Mouse (Mus musculus) monocyte, adult 2 months (primary cell): Measurements from ENCODE around the gene Rgs7bp.

Experiments used
- DNase-seq, 2 experiments: peaks; one replicate each; pipeline ENCODE4 v3.0.0; 2022; ENCODE audit warnings: low spot score in 2 of 2, low read depth in 1 of 2

Gene Rgs7bp

DNA sequence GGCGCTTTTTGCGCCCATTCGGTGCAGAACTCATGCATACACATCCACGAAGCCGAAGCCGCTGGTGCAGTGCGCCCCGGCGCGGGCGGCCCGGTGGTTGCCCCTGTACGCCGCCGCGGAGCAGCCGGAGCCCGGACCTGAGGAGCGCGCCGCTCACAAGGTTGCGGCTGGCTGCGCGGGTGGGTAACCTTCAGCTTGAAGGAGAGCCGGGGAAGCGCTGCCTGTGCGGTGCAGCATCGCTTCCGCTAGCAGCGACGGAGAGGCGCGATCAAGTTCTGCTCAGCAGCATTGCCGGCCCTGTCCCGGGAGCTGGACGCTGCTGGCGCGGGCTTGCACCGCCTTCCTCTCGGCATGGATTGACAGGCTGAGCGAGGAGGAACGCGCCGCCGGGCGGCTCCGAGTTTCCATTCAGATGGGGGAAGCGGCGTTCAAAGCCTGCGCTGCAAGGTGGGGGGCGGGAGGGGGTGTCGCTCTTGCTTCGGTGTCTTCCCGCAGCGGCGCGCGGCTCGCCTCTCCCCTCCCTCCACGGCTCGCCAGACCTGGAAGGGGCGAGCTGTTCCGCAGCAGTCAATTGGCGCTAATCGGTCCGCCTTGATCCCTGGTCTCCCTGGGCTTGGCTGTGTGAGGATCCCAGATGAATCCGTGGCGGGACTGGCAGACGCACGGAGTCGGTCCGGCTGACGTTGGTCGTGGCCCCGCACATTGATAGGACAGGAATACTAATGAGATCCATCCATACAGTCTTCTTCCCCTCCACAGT, at the start of gene Rgs7bp:
Rgs7bp (minus strand) TSS at position 750 of the 760 bp plus-strand sequence.
- peak in 1 of 2 experiments; percentile 7 for DNase-seq

DNA sequence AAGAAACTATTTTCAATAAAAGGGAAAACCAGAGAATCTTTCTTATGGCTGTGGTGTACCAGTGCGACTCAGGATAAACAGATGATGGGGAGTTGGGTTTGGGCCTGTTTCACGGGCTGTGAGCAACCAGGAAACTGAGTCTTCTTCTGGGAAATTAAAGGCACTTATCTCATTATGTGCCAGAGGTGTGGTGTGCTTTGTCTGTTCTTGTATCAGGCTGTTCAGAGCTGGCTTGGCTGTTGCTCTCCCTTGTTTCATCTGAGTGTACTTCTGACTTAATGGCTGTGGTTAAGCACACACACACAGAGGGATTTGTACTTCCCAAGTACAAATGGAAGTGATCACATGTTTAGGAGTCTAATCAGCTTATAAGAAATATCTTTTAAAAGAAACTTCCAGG, 49.7 kb upstream of the Rgs7bp start:
- DNase-seq = no peak

DNA sequence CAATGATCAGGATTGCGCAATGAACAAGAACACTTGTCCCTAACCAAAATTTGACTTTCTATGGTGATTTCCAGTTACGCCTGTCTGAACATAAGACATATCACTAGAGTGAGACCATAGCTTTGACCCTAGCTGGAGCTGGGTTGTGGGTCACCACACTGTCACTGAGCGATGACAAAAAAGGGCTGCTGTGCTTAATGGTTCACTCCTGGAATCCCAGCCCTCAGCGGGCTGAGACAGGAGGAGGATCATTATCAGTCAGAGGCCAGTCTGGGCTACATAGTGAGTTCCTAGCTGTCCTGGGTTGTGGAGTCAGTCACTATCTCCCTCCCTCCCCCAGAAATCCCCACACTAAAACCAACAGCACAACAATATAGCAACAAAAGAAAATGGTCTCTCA, 46.0 kb upstream of the Rgs7bp start:
- no peak for DNase-seq

DNA sequence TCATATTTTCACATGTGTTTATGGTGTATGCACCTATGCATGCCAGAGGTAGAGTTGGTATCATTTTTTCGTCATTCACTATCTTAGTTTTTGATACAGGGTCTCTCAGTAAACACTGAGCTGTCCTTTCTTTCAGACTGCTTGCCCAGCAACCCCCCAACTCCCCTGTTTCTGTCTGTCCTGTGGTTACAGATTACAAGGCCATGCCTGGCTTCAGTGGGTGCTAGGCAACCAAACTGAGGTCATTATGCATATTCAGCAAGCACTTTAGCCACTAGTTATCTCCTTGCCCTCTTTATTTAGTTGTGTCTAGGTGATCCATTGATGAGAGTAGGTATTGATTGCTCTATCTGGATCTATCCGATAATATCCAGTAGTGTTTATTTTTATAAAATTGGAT, 41.6 kb upstream of the Rgs7bp start:
- DNase-seq = no peak

DNA sequence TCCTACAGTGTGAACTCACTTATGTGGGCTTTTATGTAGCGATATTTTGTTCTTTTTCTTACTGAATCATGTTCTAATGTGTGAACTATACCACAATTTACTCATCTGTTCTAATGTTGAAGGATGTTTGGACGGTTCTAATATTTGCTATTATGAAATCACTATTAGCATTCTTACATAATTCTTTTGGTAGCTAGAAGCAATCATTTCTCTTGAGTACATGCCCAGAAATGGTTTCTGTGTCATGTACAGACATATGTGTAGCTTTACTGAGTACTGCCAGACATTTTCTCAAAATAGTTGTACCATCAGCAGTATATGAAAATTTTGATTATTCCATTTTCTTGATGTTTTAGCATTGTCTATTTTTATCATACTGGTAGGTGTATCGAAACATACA, 34.5 kb upstream of the Rgs7bp start:
- DNase-seq = no peak

DNA sequence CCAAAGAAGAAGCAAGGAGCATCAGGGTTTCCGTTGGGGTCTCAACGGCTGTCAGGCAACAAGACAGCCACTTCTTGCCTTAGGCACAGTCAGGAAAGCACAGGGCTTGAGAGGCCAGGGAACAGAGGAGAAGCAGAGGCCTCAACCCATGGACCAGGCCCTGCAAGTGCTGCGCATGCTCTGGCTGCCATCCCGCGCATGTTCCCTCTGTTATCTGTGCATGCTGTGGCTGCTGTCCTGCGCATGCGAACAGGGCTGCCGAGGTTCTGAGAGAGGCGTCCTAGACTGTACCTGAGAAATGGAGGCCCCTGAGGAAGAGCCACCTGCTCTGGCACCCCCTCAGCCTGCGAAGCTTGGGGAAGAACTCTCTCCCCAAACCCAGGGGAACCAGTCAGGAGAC, 27.1 kb upstream of the Rgs7bp start, which contains the start of gene 4933425L06Rik:
4933425L06Rik (plus strand) TSS at position 261 of the 400 bp plus-strand sequence.
- DNase-seq = no peak

DNA sequence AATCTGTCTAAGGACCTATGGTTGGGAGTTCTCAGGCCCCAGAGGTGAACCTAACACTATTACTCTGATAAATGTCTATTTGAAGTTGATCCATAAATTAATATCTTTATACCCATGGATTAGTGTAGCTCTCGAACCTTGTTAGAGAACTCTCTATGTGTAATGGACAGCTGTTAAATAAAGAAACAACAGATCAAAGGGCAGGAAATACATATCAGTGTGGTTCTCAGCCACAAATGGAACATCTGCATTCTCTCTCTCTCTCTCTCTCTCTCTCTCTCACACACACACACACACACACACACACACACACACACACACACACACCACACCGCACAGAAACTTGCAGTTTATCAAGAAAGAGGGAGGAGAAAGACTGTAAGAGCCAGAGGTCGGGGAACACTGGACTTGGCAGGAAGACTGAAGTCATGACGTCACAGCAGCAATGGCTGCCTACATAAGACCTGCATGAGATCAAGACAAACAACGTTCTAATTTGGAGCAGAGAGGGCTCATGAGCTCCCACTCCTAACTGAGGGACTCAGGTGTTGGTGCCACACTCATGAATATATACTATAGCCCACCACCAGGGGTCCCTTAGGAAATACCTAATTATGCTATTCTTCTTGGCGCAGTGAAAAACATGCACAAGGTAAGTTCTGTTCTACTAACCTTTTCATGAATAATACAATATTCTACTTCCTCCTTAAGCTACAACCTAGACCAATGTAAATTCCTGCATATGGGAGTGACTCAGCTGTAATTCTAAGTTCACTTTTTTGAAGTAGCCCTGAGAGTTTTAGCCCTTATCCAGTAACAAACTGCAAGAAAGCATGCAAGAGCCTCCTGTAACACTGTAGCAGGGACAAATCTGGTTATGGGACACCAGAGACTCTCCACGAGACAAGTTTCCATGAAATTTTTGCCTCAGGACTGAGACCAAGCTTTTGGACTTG, 12.4 kb upstream of the Rgs7bp start:
- DNase-seq = no peak

DNA sequence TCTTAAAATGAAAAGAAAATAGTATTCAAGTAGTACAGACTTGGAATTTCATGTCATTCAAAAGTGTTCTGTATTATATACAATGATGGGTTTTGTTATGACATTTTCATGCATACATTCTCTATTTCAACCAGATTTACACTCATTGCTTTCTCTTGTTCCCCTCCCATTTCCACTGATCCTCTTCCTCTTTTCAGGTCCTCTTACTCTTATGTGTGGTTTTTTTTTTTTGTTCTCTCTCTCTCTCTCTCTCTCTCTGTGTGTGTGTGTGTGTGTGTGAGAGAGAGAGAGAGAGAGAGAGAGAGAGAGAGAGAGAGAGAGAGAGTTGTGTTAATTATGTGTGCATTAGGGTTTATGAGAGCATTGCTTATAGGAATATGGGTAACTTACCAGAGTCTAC, 11.4 kb upstream of the Rgs7bp start:
- no peak for DNase-seq

DNA sequence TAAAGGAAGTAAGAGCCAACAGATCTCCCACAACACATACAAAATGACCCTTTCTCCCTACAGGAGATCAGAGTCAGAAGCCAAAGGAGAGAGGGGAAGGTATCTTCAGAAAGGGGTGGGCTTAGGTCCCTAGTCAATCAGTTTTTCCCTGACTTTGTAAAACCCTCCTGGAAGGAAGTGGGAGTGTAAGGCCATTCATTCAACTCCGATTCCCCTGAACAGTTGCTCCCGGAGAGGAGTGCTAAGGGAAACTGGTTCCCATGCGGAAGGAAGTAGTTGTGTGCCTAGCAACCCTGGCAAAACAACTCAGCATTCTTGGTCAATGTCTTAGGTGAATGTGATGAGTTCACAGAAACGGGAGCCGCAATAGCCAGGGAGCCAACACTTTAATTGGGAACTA, 644 bp upstream of the Rgs7bp start:
- DNase-seq = no peak

DNA sequence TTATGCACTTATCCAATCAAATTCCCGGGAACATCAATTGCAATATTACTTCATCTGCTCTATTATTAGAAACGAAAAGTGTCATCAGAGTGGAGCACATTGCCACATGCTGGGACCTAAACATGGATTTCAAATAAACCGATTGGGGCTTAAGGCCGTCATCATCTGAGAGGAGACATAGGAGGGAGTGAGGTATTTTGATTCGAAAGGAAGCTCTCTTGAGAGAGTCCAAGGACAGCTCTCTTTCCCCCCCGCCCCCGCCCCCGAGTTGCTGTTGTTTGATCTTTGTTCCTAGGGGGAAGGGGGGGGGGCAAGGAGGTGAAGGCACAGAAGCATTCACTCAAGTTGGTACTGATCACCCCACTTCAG, 195 bp upstream of the Rgs7bp start:
- DNase-seq = no peak

DNA sequence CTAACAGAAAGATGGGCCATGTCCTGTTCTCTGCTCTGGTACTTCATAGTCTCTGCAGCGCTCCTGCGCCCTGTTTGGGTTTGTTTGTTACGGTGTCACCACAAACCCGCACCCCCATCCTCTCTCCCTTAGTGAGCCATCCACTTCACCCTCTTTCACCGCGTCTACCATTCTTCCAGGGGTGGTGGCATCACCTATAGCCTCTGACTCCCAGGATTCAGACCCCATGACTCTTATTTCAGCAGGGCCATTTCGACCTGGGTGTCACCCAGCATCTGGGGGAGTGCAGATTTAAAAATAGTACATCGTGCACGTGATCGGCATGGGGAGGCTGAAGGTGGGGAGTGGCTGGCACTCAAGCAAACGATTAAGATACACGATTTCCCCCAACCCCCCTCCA, 1.1 kb downstream of the Rgs7bp start:
- no peak for DNase-seq

DNA sequence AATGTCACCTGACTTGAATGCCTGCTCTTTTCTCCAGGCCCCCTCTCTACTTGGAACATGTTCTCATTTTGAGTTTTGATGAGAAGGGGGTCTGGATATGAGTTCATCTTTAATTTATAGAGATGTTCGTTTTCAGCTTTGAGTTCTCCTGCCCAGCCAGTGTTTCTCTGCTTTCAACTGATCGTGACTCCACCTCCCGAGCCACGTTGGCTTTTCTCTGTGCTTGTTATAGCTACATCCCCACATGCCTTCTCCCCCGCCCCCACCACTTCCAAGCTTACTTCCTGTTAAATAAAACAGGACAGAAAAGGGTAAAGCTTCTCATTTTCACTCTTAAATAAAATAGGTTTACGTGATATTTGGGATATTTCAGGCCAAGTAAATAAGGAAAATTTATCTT, 3.3 kb downstream of the Rgs7bp start:
- no peak for DNase-seq

DNA sequence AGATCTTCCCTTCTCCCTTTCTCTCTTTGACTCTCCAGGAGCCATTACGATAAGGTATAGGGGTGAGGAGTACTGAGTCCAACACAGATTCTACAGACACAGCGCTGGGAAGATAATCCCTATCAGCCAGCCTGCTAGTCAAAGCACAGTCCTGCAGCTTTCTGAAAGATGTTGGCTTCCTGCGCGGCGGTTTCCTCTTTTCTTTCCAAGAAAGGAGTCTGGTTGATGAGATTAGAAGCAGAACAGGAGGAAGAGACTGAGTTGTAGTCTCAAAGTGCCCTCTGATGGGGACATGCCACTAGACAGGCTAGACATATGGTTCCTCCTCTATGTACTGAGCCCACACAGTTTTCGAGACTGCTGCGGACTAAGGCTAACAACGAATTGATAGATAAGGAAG, 6.1 kb downstream of the Rgs7bp start:
- DNase-seq = no peak

DNA sequence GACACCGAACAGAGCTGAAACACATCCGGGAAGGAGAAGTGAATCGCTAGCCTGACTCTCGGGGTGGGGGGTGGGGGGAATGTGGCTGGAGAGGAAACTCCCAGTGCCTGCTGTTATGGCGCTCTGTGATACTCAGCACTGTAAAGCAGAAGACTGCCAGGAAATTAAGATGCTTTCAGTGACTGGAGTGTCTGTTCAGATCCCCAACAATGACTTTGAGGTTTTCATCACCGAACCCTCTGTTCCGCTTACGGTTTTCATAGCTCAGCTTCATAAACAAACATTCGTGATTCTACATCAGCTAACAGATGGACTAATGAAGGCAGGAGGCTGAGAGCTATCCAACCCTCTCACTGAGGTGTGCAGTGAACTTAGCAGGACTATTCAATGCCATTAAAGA, 7.4 kb downstream of the Rgs7bp start:
- no peak for DNase-seq

DNA sequence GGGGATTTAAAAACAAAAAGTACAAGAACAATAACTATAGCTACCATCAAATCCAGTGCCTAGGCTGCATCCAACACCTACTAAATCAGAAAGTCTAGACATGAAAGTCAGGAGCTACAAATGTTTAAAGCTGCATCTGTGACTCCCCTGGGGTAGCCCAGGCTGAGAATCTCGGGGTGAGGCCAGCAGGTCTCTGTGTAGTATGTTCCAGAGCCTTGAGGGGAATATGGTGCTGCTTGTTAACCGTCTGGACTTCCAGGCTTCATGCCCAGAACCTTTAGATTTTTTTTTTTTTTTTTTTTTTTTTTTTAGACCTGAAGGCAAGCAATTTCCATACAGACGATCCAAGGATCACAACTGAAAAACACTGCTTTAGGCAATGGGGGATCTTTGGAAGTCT, 10.8 kb downstream of the Rgs7bp start:
- DNase-seq = no peak

DNA sequence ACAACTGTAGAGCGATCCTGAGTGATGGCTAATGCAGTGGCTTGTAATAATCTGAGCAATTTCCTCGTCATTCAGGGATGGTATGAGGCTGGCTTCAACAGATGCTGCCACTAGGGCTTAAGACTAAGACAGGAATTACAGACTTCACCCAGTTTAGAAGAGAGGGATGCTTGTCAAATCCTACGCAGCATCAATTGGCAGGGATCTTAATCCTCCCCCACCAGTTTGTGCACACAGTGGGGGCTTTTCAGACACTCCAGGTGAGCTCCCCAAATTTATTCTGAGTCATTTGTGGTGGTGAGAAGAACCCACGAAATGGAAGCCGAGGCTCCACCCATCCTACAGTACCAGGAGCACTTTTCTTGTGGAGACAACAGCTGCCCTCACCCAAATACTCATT, 16.4 kb downstream of the Rgs7bp start:
- DNase-seq = no peak

DNA sequence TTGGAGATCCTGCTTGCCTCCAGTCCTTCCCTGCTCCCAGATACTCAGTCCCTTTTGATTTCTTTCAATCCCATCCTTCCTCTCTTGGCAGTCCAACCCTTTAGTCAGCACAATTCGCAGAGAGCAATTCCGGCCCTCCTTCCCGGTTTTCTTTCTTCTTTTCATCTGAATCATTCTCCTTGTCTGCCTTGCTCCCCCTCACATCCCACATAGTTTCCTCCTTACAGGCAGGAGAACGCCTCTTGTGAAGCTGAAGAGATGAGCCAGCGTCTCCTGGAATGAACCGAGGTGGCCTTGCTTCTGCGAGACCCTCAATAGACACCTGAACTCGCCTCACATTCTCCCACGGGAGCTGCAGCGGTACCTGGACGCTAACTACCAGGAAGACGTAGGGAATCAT, 16.9 kb downstream of the Rgs7bp start:
- no peak for DNase-seq

DNA sequence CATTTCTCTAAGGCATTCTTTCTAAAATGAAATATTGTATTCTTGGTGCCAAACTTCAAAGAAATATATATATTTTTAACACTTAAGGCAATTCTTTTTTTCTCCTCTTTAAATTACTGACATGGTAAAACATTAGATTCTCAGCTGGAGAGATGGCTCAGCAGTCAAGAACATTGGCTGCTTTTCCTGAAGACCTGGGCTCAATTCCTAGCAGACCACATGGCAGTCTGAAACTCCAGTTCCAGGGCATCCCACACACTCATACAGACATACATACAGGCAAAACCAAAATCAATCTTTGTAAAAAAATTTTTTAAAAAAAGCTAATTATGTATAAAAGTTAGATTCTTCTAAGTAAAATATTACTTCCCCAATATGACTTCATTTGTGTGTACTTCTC, 22.8 kb downstream of the Rgs7bp start:
- no peak for DNase-seq

DNA sequence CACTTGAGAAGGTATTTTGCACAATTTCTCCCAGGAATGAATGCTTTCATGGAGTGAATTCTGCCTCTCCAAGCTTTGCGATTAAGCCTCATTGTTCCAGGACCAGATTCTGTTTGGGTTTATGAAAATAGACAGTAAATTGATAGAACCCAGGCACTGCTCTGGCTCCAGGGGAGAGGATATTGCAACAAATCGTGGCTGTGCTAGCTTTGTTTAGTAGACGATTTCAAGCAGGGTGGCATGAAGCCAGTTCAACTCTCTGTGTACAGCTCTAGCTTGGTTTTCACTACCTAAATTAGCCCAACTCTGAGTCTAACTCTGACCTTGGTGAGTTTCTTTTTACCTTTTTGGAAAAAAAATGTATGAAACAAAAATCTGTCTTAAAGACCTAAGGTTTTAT, 26.5 kb downstream of the Rgs7bp start:
- no peak for DNase-seq

DNA sequence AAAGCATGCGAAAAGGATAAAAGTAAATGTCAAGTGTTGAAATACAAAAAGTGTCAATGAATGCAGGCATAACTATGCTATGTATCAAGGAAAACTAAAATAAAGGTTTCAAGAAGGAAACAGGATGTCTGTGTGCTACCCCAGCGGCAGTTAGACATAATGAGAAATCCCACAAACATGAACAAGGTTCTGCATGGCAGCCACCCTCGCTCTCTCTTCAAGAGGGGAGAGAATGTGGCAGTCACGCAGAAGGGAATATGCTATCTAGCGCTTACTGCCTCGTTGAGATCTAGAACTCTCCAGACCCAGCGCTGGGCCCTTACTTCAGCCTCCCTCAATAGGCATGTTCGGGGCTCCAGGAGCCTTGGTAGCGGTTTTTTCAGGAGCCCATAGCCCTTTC, 38.2 kb downstream of the Rgs7bp start:
- DNase-seq = no peak

DNA sequence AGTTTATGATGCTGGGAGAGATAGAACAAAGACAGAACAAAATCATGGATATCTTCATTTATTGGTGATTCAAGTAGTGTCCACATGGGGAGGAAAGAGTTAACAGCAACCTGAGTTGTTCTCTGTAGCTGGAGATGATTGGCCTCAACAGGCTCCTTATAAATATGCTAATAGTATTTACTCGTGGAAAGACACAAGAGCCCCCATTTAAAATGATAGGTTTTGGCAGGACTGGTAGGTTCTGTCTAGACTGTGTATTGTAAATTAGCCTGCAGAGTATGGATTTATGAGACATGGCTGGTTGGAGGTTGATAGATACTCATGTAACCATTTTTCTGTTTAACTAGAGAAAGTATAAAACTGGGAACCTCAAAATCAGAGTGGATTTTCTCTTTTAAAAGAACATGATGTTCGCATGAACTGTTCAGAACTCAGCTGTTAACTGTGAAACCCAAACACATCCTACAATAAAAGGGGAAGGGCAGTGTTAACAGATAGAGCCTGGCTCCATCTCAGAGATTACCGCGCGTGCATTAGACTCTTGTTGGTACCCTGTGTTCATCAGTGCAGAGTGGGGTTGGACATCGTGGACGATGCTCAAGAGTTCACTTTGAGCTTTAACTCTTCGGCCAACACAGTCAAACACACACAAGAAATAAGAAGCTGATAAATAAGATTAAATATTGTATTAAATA, 38.9 kb downstream of the Rgs7bp start:
- no peak for DNase-seq

DNA sequence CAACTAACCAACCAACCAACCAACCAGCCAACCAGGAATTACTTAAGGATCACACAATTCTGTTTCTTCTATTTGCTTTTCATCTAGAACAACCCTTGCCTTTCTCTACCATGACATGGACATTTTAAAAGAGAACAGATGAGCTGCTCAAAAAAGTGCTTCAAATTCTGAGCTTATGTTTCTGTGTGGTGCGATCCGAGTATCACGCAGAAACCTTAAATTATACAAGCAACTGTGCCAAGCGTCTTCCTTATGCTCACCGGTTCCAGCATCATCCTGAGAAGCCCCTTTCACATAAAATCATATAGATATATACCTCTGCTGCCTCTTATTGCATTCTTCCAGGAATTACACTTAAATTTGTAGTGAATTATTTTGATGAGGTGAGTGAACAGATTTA, 43.4 kb downstream of the Rgs7bp start:
- DNase-seq = no peak
